Mouse (Mus musculus) left cerebral cortex, adult 6 months (tissue): ENCODE data around the gene Olfr1034. TPM values are rescaled to one million over a fixed set of nuclear protein-coding genes. Genes with fewer than 3 reads are reported as not detected.

ENCODE experiments used
- long read RNA-seq, 2 experiments: library from polyadenylated mRNA; unstranded; transcript quantifications; one replicate each; pipeline ENCODE4 v2.0.0; 2019 to 2020
- polyA plus RNA-seq: library from polyadenylated mRNA; unstranded; fragments of <200 nt; fragmentation: Nextera tagmentation; gene quantifications from 2 replicates; pipeline ENCODE4 v1.2.3, GENCODE M21; 2021

Gene Olfr1034
- not detected in 2 replicates for polyA plus RNA-seq
- long read RNA-seq, experiment 1 = 0 reads
- long read RNA-seq, experiment 2 = 0 reads

GRCm38 (mm10) chr2:86045561-86045960, at the start of gene Olfr1034:
Olfr1034 (plus strand) TSS chr2:86045861.

DNA sequence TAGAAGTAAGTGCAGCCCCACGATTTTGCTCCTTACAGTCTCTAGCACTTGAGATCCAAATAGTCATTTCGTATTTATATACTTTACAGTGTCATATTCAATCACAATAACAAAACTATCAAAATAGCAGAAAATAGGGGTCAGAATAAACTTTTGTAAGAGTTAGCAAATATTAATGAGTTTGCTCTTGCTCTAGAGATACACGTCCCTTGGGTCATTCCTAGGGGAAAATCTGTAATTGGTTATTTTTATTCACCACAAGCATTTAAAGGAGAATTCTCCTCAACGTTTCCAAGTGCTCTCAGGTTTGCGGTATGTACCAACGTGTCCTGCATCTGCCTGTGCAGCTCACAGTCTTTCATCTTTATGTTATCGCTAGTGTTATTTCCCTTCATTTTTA, 40.4 kb upstream of the Olfr1034 start, which contains the start of gene Olfr1032:
Gene Olfr1032 (plus strand): TSS at position 301 of the 400 bp plus-strand sequence.

GRCm38 (mm10) chr2:86020406-86020805, 25.3 kb upstream of the Olfr1034 start, which contains the start of gene Olfr1033:
Olfr1033 (plus strand) TSS chr2:86020633.

DNA sequence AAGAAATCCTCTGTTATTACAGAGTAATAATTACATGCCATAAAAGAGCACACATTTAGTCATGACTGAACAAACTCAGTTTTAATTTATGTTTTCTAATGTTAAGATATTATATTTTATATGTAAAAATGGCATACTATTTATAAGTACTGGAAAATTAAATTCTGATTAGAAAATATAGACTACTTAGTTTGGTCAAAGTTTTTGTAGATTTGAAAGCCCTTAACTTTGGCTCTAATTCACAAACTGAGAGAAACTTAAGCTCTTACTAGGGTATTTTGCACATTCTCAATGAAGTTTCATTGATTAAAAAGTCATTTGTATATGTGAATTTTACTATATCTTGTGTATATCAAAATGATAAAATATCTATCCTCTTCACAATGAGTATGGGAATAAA, 28.0 kb downstream of the Olfr1034 start, which contains the start of gene Olfr1036:
Gene Olfr1036 (plus strand): TSS at position 301 of the 400 bp plus-strand sequence.

DNA sequence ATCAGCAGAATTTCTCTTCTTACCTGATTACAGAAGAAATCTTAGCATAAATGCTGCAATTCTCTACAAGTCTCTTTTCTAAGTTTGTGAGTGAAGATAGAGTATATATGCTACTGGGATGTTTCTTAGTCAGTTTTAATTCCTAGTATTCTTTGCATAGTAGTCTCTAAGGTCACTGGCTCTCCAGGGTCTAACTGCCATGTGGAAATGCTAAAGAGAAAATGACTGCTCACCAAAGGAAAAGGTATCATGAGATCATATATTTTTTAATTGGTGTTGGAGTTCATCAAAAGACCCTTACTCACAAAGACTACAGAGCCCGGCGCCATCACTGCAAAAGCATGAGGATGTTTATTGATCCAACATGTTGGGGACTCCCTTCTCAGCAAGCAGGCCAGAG, 41.6 kb downstream of the Olfr1034 start, which contains the start of gene Olfr1037:
Gene Olfr1037 (minus strand): TSS at position 101 of the 400 bp plus-strand sequence.

Other genes starting within 250 kb of the Olfr1034 start
- gene Olfr1016, start 243.3 kb upstream of the Olfr1034 start, polyA plus RNA-seq = not detected in 2 replicates
- gene Olfr1018, start 227.4 kb upstream of the Olfr1034 start, polyA plus RNA-seq = not detected in 2 replicates
- gene Olfr1019, start 200.4 kb upstream of the Olfr1034 start, polyA plus RNA-seq = not detected in 2 replicates
- gene Olfr1020, start 198.8 kb upstream of the Olfr1034 start, polyA plus RNA-seq = not detected in 2 replicates
- gene Olfr1022, start 177.3 kb upstream of the Olfr1034 start, polyA plus RNA-seq = not detected in 2 replicates
- not detected in 2 replicates for gene Olfr1023, start 160.2 kb upstream of the Olfr1034 start, polyA plus RNA-seq
- not detected in 2 replicates for gene Olfr1024, start 140.8 kb upstream of the Olfr1034 start, polyA plus RNA-seq
- gene Olfr1025-ps1, start 130.7 kb upstream of the Olfr1034 start, polyA plus RNA-seq = not detected in 2 replicates
- gene Olfr1026, start 124.3 kb upstream of the Olfr1034 start, polyA plus RNA-seq = not detected in 2 replicates
- gene Olfr1028, start 95.4 kb upstream of the Olfr1034 start, polyA plus RNA-seq = not detected in 2 replicates
- gene Olfr1029, start 72.0 kb upstream of the Olfr1034 start, polyA plus RNA-seq = not detected in 2 replicates
- not detected in 2 replicates for gene Olfr1030, start 66.6 kb upstream of the Olfr1034 start, polyA plus RNA-seq
- not detected in 2 replicates for gene Olfr1031, start 55.6 kb upstream of the Olfr1034 start, polyA plus RNA-seq
- not detected in 2 replicates for gene Olfr1032, start 40.3 kb upstream of the Olfr1034 start, polyA plus RNA-seq
- gene Olfr1033, start 25.2 kb upstream of the Olfr1034 start, polyA plus RNA-seq = not detected in 2 replicates
- gene Olfr1036, start 28.1 kb downstream of the Olfr1034 start, polyA plus RNA-seq = not detected in 2 replicates
- not detected in 2 replicates for gene Olfr1037, start 41.5 kb downstream of the Olfr1034 start, polyA plus RNA-seq
- gene Olfr1039, start 90.1 kb downstream of the Olfr1034 start, polyA plus RNA-seq = not detected in 2 replicates
- not detected in 2 replicates for gene Olfr1040, start 100.9 kb downstream of the Olfr1034 start, polyA plus RNA-seq
- not detected in 2 replicates for gene Olfr1042, start 116.0 kb downstream of the Olfr1034 start, polyA plus RNA-seq
- not detected in 2 replicates for gene Olfr1043, start 121.7 kb downstream of the Olfr1034 start, polyA plus RNA-seq
- not detected in 2 replicates for gene Olfr1044, start 132.0 kb downstream of the Olfr1034 start, polyA plus RNA-seq
- not detected in 2 replicates for gene Olfr52, start 139.8 kb downstream of the Olfr1034 start, polyA plus RNA-seq
- not detected in 2 replicates for gene Olfr1045, start 157.1 kb downstream of the Olfr1034 start, polyA plus RNA-seq
- gene Olfr1046, start 173.5 kb downstream of the Olfr1034 start, polyA plus RNA-seq = not detected in 2 replicates
- not detected in 2 replicates for gene Olfr1047, start 185.5 kb downstream of the Olfr1034 start, polyA plus RNA-seq
- gene Olfr1048, start 194.4 kb downstream of the Olfr1034 start, polyA plus RNA-seq = not detected in 2 replicates
- gene Olfr1049, start 212.5 kb downstream of the Olfr1034 start, polyA plus RNA-seq = not detected in 2 replicates
- not detected in 2 replicates for gene Olfr1051, start 233.2 kb downstream of the Olfr1034 start, polyA plus RNA-seq
- not detected in 2 replicates for gene Olfr1052, start 246.6 kb downstream of the Olfr1034 start, polyA plus RNA-seq